Mouse (Mus musculus): ENCODE data around the gene Parvb. TPM values are rescaled to one million over a fixed set of nuclear protein-coding genes. Genes with fewer than 3 reads are reported as not detected.

Gene Parvb
- polyA plus RNA-seq, 1 experiment from 2014 or later = 21.1 TPM

GRCm38 (mm10) chr15:84323966-84324869, 92.4 kb downstream of the Parvb start, which contains the start of gene Parvg:
Gene Parvg, plus strand, starts transcription at chr15:84324026.
- no peaks in the 10 kb centered on the region for H3K4me1 ChIP-seq (ENCODE audit: control insufficient read depth, insufficient read depth, low read length)
- no peak within 1 kb of the TSS for H3K27ac ChIP-seq (ENCODE audit: low read depth, low read length)
- H3K4me3 ChIP-seq (ENCODE audit: low read depth, low read length) = no peak within 1 kb of the TSS
- no peak within 1 kb of the TSS for H3K9ac ChIP-seq (ENCODE audit: low read depth, low read length)
- H3K9me3 ChIP-seq (replicated peaks; ENCODE audit: control insufficient read depth, low read length) = no peaks in the 10 kb centered on the region
- no peak for ATAC-seq (replicated peaks; ENCODE audit: insufficient number of reproducible peaks, low FRiP score, low TSS enrichment)
- H3K27me3 ChIP-seq (ENCODE audit: control insufficient read depth, insufficient read depth, low read length) = peaks cover 2% of the 10 kb centered on the region; the same call in 1 of the 2 replicates
- no peaks in the 10 kb centered on the region for H3K36me3 ChIP-seq (ENCODE audit: control insufficient read depth, insufficient read depth, low read length)
- no peak within 1 kb of the TSS for H3K4me2 ChIP-seq
- WGBS (ENCODE audit: insufficient replicate concordance) = 71% methylated on average over 10 of the region's 10 CpGs

- H3K27ac ChIP-seq (ENCODE audit: low read depth, low read length) = no peak overlapping the region
- no peak overlapping the region for H3K4me3 ChIP-seq (ENCODE audit: low read depth, low read length)
- H3K9me3 ChIP-seq (replicated peaks; ENCODE audit: control insufficient read depth, low read length) = no peaks in the 10 kb centered on the region
- no peaks in the 10 kb centered on the region for H3K4me1 ChIP-seq (ENCODE audit: control insufficient read depth, insufficient read depth, low read length)
- 65% methylated on average over 8 of the region's 8 CpGs for WGBS (ENCODE audit: insufficient replicate concordance)
- no peak overlapping the region for H3K4me2 ChIP-seq
- peaks cover 2% of the 10 kb centered on the region; the same call in 1 of the 2 replicates for H3K27me3 ChIP-seq (ENCODE audit: control insufficient read depth, insufficient read depth, low read length)
- ATAC-seq (replicated peaks; ENCODE audit: insufficient number of reproducible peaks, low FRiP score, low TSS enrichment) = no peak
- H3K36me3 ChIP-seq (ENCODE audit: control insufficient read depth, insufficient read depth, low read length) = no peaks in the 10 kb centered on the region
- no peak overlapping the region for H3K9ac ChIP-seq (ENCODE audit: low read depth, low read length)
These were observed 93.2 kb downstream of the Parvb start for GRCm38 (mm10) chr15:84324870-84325553.

- Histone ChIP-seq H3K4me3 (ENCODE audit: low read depth, low read length) (no peak overlapping the region), H3K36me3 (ENCODE audit: control insufficient read depth, insufficient read depth, low read length) (no peaks in the 10 kb centered on the region), H3K9ac (ENCODE audit: low read depth, low read length) (no peak overlapping the region), H3K27ac (ENCODE audit: low read depth, low read length) (no peak overlapping the region), H3K4me1 (ENCODE audit: control insufficient read depth, insufficient read depth, low read length) (no peaks in the 10 kb centered on the region), H3K27me3 (ENCODE audit: control insufficient read depth, insufficient read depth, low read length) (peaks cover 2% of the 10 kb centered on the region; the same call in 1 of the 2 replicates), H3K4me2 (no peak overlapping the region), H3K9me3 (replicated peaks; ENCODE audit: control insufficient read depth, low read length) (no peaks in the 10 kb centered on the region)
- ATAC-seq (replicated peaks; ENCODE audit: insufficient number of reproducible peaks, low FRiP score, low TSS enrichment) = no peak
- 48% methylated on average over 12 of the region's 12 CpGs for WGBS (ENCODE audit: insufficient replicate concordance)
These were observed 93.9 kb downstream of the Parvb start for GRCm38 (mm10) chr15:84325736-84326135.

- H3K9ac ChIP-seq (ENCODE audit: low read depth, low read length) = no peak overlapping the region
- H3K4me2 ChIP-seq = no peak overlapping the region
- no peak for ATAC-seq (replicated peaks; ENCODE audit: insufficient number of reproducible peaks, low FRiP score, low TSS enrichment)
- H3K4me1 ChIP-seq (ENCODE audit: control insufficient read depth, insufficient read depth, low read length) = no peaks in the 10 kb centered on the region
- peaks cover 2% of the 10 kb centered on the region; the same call in 1 of the 2 replicates for H3K27me3 ChIP-seq (ENCODE audit: control insufficient read depth, insufficient read depth, low read length)
- no peak overlapping the region for H3K4me3 ChIP-seq (ENCODE audit: low read depth, low read length)
- 70% methylated on average over 10 of the region's 10 CpGs for whole genome bisulfite sequencing (ENCODE audit: insufficient replicate concordance)
- no peaks in the 10 kb centered on the region for H3K9me3 ChIP-seq (replicated peaks; ENCODE audit: control insufficient read depth, low read length)
- no peaks in the 10 kb centered on the region for H3K36me3 ChIP-seq (ENCODE audit: control insufficient read depth, insufficient read depth, low read length)
- no peak overlapping the region for H3K27ac ChIP-seq (ENCODE audit: low read depth, low read length)
These were observed 97.0 kb downstream of the Parvb start for GRCm38 (mm10) chr15:84328870-84329269.

- Histone ChIP-seq H3K27me3 (ENCODE audit: control insufficient read depth, insufficient read depth, low read length) (0 out of 2 replicates have a peak, but pooled peaks cover 2% of the 10 kb centered on the region), H3K27ac (ENCODE audit: low read depth, low read length) (no peak overlapping the region), H3K4me1 (ENCODE audit: control insufficient read depth, insufficient read depth, low read length) (no peaks in the 10 kb centered on the region), H3K36me3 (ENCODE audit: control insufficient read depth, insufficient read depth, low read length) (no peaks in the 10 kb centered on the region), H3K9ac (ENCODE audit: low read depth, low read length) (no peak overlapping the region), H3K4me2 (no peak overlapping the region), H3K9me3 (replicated peaks; ENCODE audit: control insufficient read depth, low read length) (no peaks in the 10 kb centered on the region), H3K4me3 (ENCODE audit: low read depth, low read length) (no peak overlapping the region)
- ATAC-seq (replicated peaks; ENCODE audit: insufficient number of reproducible peaks, low FRiP score, low TSS enrichment) = no peak
- WGBS (ENCODE audit: insufficient replicate concordance) = 83% methylated on average over 8 of the region's 8 CpGs
These were observed 98.1 kb downstream of the Parvb start for GRCm38 (mm10) chr15:84329940-84330339.

GRCm38 (mm10) chr15:84331066-84331612, 99.3 kb downstream of the Parvb start:
- Histone ChIP-seq H3K4me3 (ENCODE audit: low read depth, low read length) (no peak overlapping the region), H3K36me3 (ENCODE audit: control insufficient read depth, insufficient read depth, low read length) (no peaks in the 10 kb centered on the region), H3K4me1 (ENCODE audit: control insufficient read depth, insufficient read depth, low read length) (no peaks in the 10 kb centered on the region), H3K27me3 (ENCODE audit: control insufficient read depth, insufficient read depth, low read length) (0 out of 2 replicates have a peak, but pooled peaks cover 2% of the 10 kb centered on the region), H3K4me2 (no peak overlapping the region), H3K9me3 (replicated peaks; ENCODE audit: control insufficient read depth, low read length) (no peaks in the 10 kb centered on the region), H3K27ac (ENCODE audit: low read depth, low read length) (no peak overlapping the region), H3K9ac (ENCODE audit: low read depth, low read length) (no peak overlapping the region)
- ATAC-seq (replicated peaks; ENCODE audit: insufficient number of reproducible peaks, low FRiP score, low TSS enrichment) = no peak
- 70% methylated on average over 4 of the region's 4 CpGs for WGBS (ENCODE audit: insufficient replicate concordance)

GRCm38 (mm10) chr15:84336281-84336817, 104.5 kb downstream of the Parvb start:
- no peak overlapping the region for H3K9ac ChIP-seq (ENCODE audit: low read depth, low read length)
- no peaks in the 10 kb centered on the region for H3K27me3 ChIP-seq (ENCODE audit: control insufficient read depth, insufficient read depth, low read length)
- H3K36me3 ChIP-seq (ENCODE audit: control insufficient read depth, insufficient read depth, low read length) = no peaks in the 10 kb centered on the region
- WGBS (ENCODE audit: insufficient replicate concordance) = 61% methylated on average over 12 of the region's 12 CpGs
- 0 out of 2 replicates have a peak, but pooled peaks cover 2% of the 10 kb centered on the region for H3K4me1 ChIP-seq (ENCODE audit: control insufficient read depth, insufficient read depth, low read length)
- no peaks in the 10 kb centered on the region for H3K9me3 ChIP-seq (replicated peaks; ENCODE audit: control insufficient read depth, low read length)
- no peak overlapping the region for H3K4me2 ChIP-seq
- H3K4me3 ChIP-seq (ENCODE audit: low read depth, low read length) = no peak overlapping the region
- no peak overlapping the region for H3K27ac ChIP-seq (ENCODE audit: low read depth, low read length)
- ATAC-seq (replicated peaks; ENCODE audit: insufficient number of reproducible peaks, low FRiP score, low TSS enrichment) = no peak

- Histone ChIP-seq H3K36me3 (ENCODE audit: control insufficient read depth, insufficient read depth, low read length) (no peaks in the 10 kb centered on the region), H3K27me3 (ENCODE audit: control insufficient read depth, insufficient read depth, low read length) (no peaks in the 10 kb centered on the region), H3K9me3 (replicated peaks; ENCODE audit: control insufficient read depth, low read length) (no peaks in the 10 kb centered on the region), H3K4me2 (no peak overlapping the region), H3K4me1 (ENCODE audit: control insufficient read depth, insufficient read depth, low read length) (0 out of 2 replicates have a peak, but pooled peaks cover 2% of the 10 kb centered on the region), H3K4me3 (ENCODE audit: low read depth, low read length) (no peak overlapping the region), H3K9ac (ENCODE audit: low read depth, low read length) (no peak overlapping the region), H3K27ac (ENCODE audit: low read depth, low read length) (no peak overlapping the region)
- 70% methylated on average over 5 of the region's 5 CpGs for WGBS (ENCODE audit: insufficient replicate concordance)
- ATAC-seq (replicated peaks; ENCODE audit: insufficient number of reproducible peaks, low FRiP score, low TSS enrichment) = no peak
These were observed 105.8 kb downstream of the Parvb start for GRCm38 (mm10) chr15:84337599-84337998.

Measured in heart, embryonic 11.5 days (tissue).